Mouse (Mus musculus): ENCODE measurements around the gene Xpot. TPM values are rescaled to one million over a fixed set of nuclear protein-coding genes. Genes with fewer than 3 reads are reported as not detected.

The Xpot gene
- polyA plus RNA-seq, 1 experiment from 2014 or later, result 30.3 TPM

- WGBS, result 51% methylated on average over 6 of the region's 6 CpGs
- Histone ChIP-seq H3K4me3 (no peak overlapping the region), H3K27ac (no peak overlapping the region), H3K36me3 (replicated peaks) (no peaks in the 10 kb centered on the region), H3K9ac (no peak overlapping the region), H3K9me3 (no peaks in the 10 kb centered on the region), H3K27me3 (replicated peaks) (peaks cover 34% of the 10 kb centered on the region), H3K4me2 (peak overlapping the region; percentile 92; the same call in 1 of the 2 replicates), H3K4me1 (peaks cover 20% of the 10 kb centered on the region)
- ATAC-seq (replicated peaks), result peak; percentile 82
Observed at GRCm38 (mm10) chr10:121640150-121640930, 14.2 kb upstream of the Xpot start.

- no peaks in the 10 kb centered on the region for H3K36me3 ChIP-seq (replicated peaks)
- peaks cover 34% of the 10 kb centered on the region for H3K27me3 ChIP-seq (replicated peaks)
- H3K27ac ChIP-seq, result no peak overlapping the region
- WGBS, result 74% methylated on average over 5 of the region's 5 CpGs
- no peak overlapping the region for H3K4me3 ChIP-seq
- H3K4me2 ChIP-seq, result no peak overlapping the region
- no peaks in the 10 kb centered on the region for H3K9me3 ChIP-seq
- H3K4me1 ChIP-seq, result peaks cover 20% of the 10 kb centered on the region
- ATAC-seq (replicated peaks), result no peak
- H3K9ac ChIP-seq, result no peak overlapping the region
Observed at GRCm38 (mm10) chr10:121639573-121639972, 13.4 kb upstream of the Xpot start.

- peaks cover 6% of the 10 kb centered on the region; the same call in 1 of the 2 replicates for H3K4me1 ChIP-seq
- H3K9ac ChIP-seq, result no peak overlapping the region
- H3K27ac ChIP-seq, result no peak overlapping the region
- H3K9me3 ChIP-seq, result no peaks in the 10 kb centered on the region
- ATAC-seq (replicated peaks), result no peak
- H3K27me3 ChIP-seq (replicated peaks), result peaks cover 7% of the 10 kb centered on the region
- no peaks in the 10 kb centered on the region for H3K36me3 ChIP-seq (replicated peaks)
- WGBS, result 90% methylated on average over 6 of the region's 6 CpGs
- no peak overlapping the region for H3K4me3 ChIP-seq
- H3K4me2 ChIP-seq, result no peak overlapping the region
Observed at GRCm38 (mm10) chr10:121636276-121636675, 10.1 kb upstream of the Xpot start.

GRCm38 (mm10) chr10:121634159-121634558 is 8.0 kb upstream of the Xpot start:
- H3K9ac ChIP-seq, result no peak overlapping the region
- no peak overlapping the region for H3K4me2 ChIP-seq
- WGBS, result 71% methylated on average over 1 of the region's 1 CpGs
- no peak for ATAC-seq (replicated peaks)
- H3K36me3 ChIP-seq (replicated peaks), result no peaks in the 10 kb centered on the region
- no peaks in the 10 kb centered on the region for H3K9me3 ChIP-seq
- no peak overlapping the region for H3K27ac ChIP-seq
- no peak overlapping the region for H3K4me3 ChIP-seq
- H3K27me3 ChIP-seq (replicated peaks), result no peaks in the 10 kb centered on the region
- no peaks in the 10 kb centered on the region for H3K4me1 ChIP-seq

- no peak overlapping the region for H3K27ac ChIP-seq
- no peak overlapping the region for H3K4me3 ChIP-seq
- H3K4me1 ChIP-seq, result peaks cover 14% of the 10 kb centered on the region
- H3K9ac ChIP-seq, result no peak overlapping the region
- H3K27me3 ChIP-seq (replicated peaks), result no peaks in the 10 kb centered on the region; the same call in 1 of the 2 replicates
- no peak for ATAC-seq (replicated peaks)
- no peak overlapping the region for H3K4me2 ChIP-seq
- WGBS, result 93% methylated on average over 6 of the region's 6 CpGs
- no peaks in the 10 kb centered on the region for H3K9me3 ChIP-seq
- H3K36me3 ChIP-seq (replicated peaks), result no peaks in the 10 kb centered on the region
Observed at GRCm38 (mm10) chr10:121628561-121629040, 2.5 kb upstream of the Xpot start.

- WGBS, result 87% methylated on average over 10 of the region's 10 CpGs
- Histone ChIP-seq H3K4me1 (peaks cover 15% of the 10 kb centered on the region), H3K9ac (no peak overlapping the region), H3K27ac (no peak overlapping the region), H3K36me3 (replicated peaks) (no peaks in the 10 kb centered on the region), H3K9me3 (no peaks in the 10 kb centered on the region), H3K27me3 (replicated peaks) (no peaks in the 10 kb centered on the region; the same call in 1 of the 2 replicates), H3K4me3 (peak overlapping the region; percentile 78; the same call in 1 of the 2 replicates), H3K4me2 (no peak overlapping the region)
- no peak for ATAC-seq (replicated peaks)
Observed at GRCm38 (mm10) chr10:121627216-121627852, 1.2 kb upstream of the Xpot start.

- H3K9me3 ChIP-seq, result no peaks in the 10 kb centered on the region
- ATAC-seq (replicated peaks), result no peak
- no peaks in the 10 kb centered on the region; the same call in 1 of the 2 replicates for H3K27me3 ChIP-seq (replicated peaks)
- H3K4me2 ChIP-seq, result peak overlapping the region; percentile 59
- peak overlapping the region; percentile 84 for H3K9ac ChIP-seq
- peak overlapping the region; percentile 78 for H3K4me3 ChIP-seq
- H3K27ac ChIP-seq, result peak overlapping the region; percentile 93
- peaks cover 3% of the 10 kb centered on the region; the same call in 1 of the 2 replicates for H3K36me3 ChIP-seq (replicated peaks)
- peaks cover 15% of the 10 kb centered on the region for H3K4me1 ChIP-seq
- WGBS, result under 1% methylated on average over 41 of the region's 41 CpGs
Observed at GRCm38 (mm10) chr10:121625407-121626185, 536 bp downstream of the Xpot start.

- peak overlapping the region; percentile 78 for H3K4me3 ChIP-seq
- peak overlapping the region; percentile 59 for H3K4me2 ChIP-seq
- H3K27me3 ChIP-seq (replicated peaks), result no peaks in the 10 kb centered on the region; the same call in 1 of the 2 replicates
- ATAC-seq (replicated peaks), result no peak
- peak overlapping the region; percentile 15; the same call in 1 of the 2 replicates for H3K9ac ChIP-seq
- no peaks in the 10 kb centered on the region for H3K9me3 ChIP-seq
- WGBS, result 14% methylated on average over 9 of the region's 9 CpGs
- H3K36me3 ChIP-seq (replicated peaks), result peaks cover 6% of the 10 kb centered on the region; the same call in 1 of the 2 replicates
- H3K4me1 ChIP-seq, result peaks cover 15% of the 10 kb centered on the region
- H3K27ac ChIP-seq, result no peak overlapping the region
Observed at GRCm38 (mm10) chr10:121625006-121625405, 1.1 kb downstream of the Xpot start.

GRCm38 (mm10) chr10:121623670-121624069 is 2.5 kb downstream of the Xpot start:
- no peak for ATAC-seq (replicated peaks)
- no peak overlapping the region for H3K4me3 ChIP-seq
- H3K4me1 ChIP-seq, result peaks cover 15% of the 10 kb centered on the region
- no peak overlapping the region for H3K4me2 ChIP-seq
- H3K36me3 ChIP-seq (replicated peaks), result peaks cover 6% of the 10 kb centered on the region; the same call in 1 of the 2 replicates
- H3K9me3 ChIP-seq, result no peaks in the 10 kb centered on the region
- H3K27me3 ChIP-seq (replicated peaks), result no peaks in the 10 kb centered on the region; the same call in 1 of the 2 replicates
- WGBS, result 80% methylated on average over 7 of the region's 7 CpGs
- no peak overlapping the region for H3K27ac ChIP-seq
- H3K9ac ChIP-seq, result no peak overlapping the region

- H3K27ac ChIP-seq, result no peak overlapping the region
- H3K9me3 ChIP-seq, result no peaks in the 10 kb centered on the region
- no peak overlapping the region for H3K4me2 ChIP-seq
- no peak overlapping the region for H3K4me3 ChIP-seq
- no peaks in the 10 kb centered on the region for H3K27me3 ChIP-seq (replicated peaks)
- H3K4me1 ChIP-seq, result peaks cover 15% of the 10 kb centered on the region
- H3K36me3 ChIP-seq (replicated peaks), result peaks cover 18% of the 10 kb centered on the region; the same call in 1 of the 2 replicates
- WGBS, result 95% methylated on average over 6 of the region's 6 CpGs
- no peak overlapping the region for H3K9ac ChIP-seq
- no peak for ATAC-seq (replicated peaks)
Observed at GRCm38 (mm10) chr10:121622431-121622830, 3.7 kb downstream of the Xpot start.

- 42% methylated on average over 7 of the region's 7 CpGs for WGBS
- Histone ChIP-seq H3K27ac (no peak overlapping the region), H3K36me3 (replicated peaks) (peaks cover 52% of the 10 kb centered on the region), H3K4me3 (no peak overlapping the region), H3K9ac (no peak overlapping the region), H3K27me3 (replicated peaks) (no peaks in the 10 kb centered on the region), H3K4me1 (no peaks in the 10 kb centered on the region), H3K4me2 (no peak overlapping the region), H3K9me3 (no peaks in the 10 kb centered on the region)
- ATAC-seq (replicated peaks), result no peak
Observed at GRCm38 (mm10) chr10:121615935-121616334, 10.2 kb downstream of the Xpot start.
